In genomic region chr5:116309383-116309801, GRCm38 (mm10) we compare ENCODE assay signal across 8 mouse cellular contexts. TPM values are rescaled to one million over a fixed set of nuclear protein-coding genes. Genes with fewer than 3 reads are reported as not detected.
DNase-seq lines count a peak whose midpoint lies in the region; ATAC-seq lines count a peak whose summit lies in the region.

No protein-coding gene starts in this region.

- 0 out of 2 replicates have a peak overlapping the region, but pooled peaks have one; percentile 12 for H3K27ac ChIP-seq in forebrain, embryonic 15.5 days (replicated peaks)
- no peak overlapping the region for H3K27ac ChIP-seq in forebrain, embryonic 12.5 days
- peak overlapping the region; percentile 61 for H3K27ac ChIP-seq in heart, embryonic 15.5 days
- H3K27ac ChIP-seq in limb, embryonic 10.5 days = peak overlapping the region; percentile 72

- peaks cover 20% of the 10 kb centered on the region for H3K4me1 ChIP-seq in forebrain, embryonic 15.5 days
- H3K4me1 ChIP-seq in forebrain, embryonic 12.5 days = peaks cover 13% of the 10 kb centered on the region
- peaks cover 8% of the 10 kb centered on the region for H3K4me1 ChIP-seq in heart, embryonic 15.5 days (replicated peaks)
- H3K4me1 ChIP-seq in limb, embryonic 10.5 days = peaks cover 23% of the 10 kb centered on the region

- no peak overlapping the region for H3K9ac ChIP-seq in forebrain, embryonic 15.5 days (replicated peaks)
- no peak overlapping the region; the same call in 1 of the 2 replicates for H3K9ac ChIP-seq in forebrain, embryonic 12.5 days
- no peak overlapping the region for H3K9ac ChIP-seq in heart, embryonic 15.5 days

- H3K36me3 ChIP-seq in forebrain, embryonic 15.5 days = no peaks in the 10 kb centered on the region
- H3K36me3 ChIP-seq in forebrain, embryonic 12.5 days (replicated peaks) = no peaks in the 10 kb centered on the region
- H3K36me3 ChIP-seq in heart, embryonic 15.5 days = no peaks in the 10 kb centered on the region
- no peaks in the 10 kb centered on the region for H3K36me3 ChIP-seq in limb, embryonic 10.5 days

- peaks cover 42% of the 10 kb centered on the region for H3K27me3 ChIP-seq in forebrain, embryonic 15.5 days
- H3K27me3 ChIP-seq in forebrain, embryonic 12.5 days = peaks cover 85% of the 10 kb centered on the region
- no peaks in the 10 kb centered on the region for H3K27me3 ChIP-seq in heart, embryonic 15.5 days
- no peaks in the 10 kb centered on the region for H3K27me3 ChIP-seq in limb, embryonic 10.5 days (ENCODE audit: low read depth, poor library complexity, severe bottlenecking)

- WGBS in forebrain, embryonic 15.5 days = 38% methylated on average over 6 of the region's 6 CpGs
- 54% methylated on average over 6 of the region's 6 CpGs for WGBS in forebrain, embryonic 12.5 days
- 14% methylated on average over 6 of the region's 6 CpGs for WGBS in heart, embryonic 15.5 days
- 39% methylated on average over 6 of the region's 6 CpGs for WGBS in limb, embryonic 10.5 days

- H3K9me3 ChIP-seq in forebrain, embryonic 15.5 days = no peaks in the 10 kb centered on the region
- H3K9me3 ChIP-seq in forebrain, embryonic 12.5 days = peaks cover 4% of the 10 kb centered on the region; the same call in 1 of the 2 replicates
- no peaks in the 10 kb centered on the region for H3K9me3 ChIP-seq in heart, embryonic 15.5 days (replicated peaks)
- H3K9me3 ChIP-seq in limb, embryonic 10.5 days (replicated peaks) = no peaks in the 10 kb centered on the region

- no peak overlapping the region for H3K4me3 ChIP-seq in forebrain, embryonic 15.5 days
- no peak overlapping the region for H3K4me3 ChIP-seq in forebrain, embryonic 12.5 days (replicated peaks)
- H3K4me3 ChIP-seq in heart, embryonic 15.5 days = no peak overlapping the region
- H3K4me3 ChIP-seq in limb, embryonic 10.5 days = no peak overlapping the region

- peak; percentile 46 for DNase-seq in Muller cell, postnatal 12 days (ENCODE audit: inconsistent ontology term)
- DNase-seq in limb, embryonic 10.5 days (ENCODE audit: low spot score) = peak; percentile 46
- DNase-seq in layer of hippocampus, adult 18-20 months (ENCODE audit: low spot score in 2 of 2) = no peak
- no peak for DNase-seq in layer of hippocampus, postnatal 25 days (ENCODE audit: extremely low spot score in 1 of 2, low spot score in 1 of 2)

- no peak for ATAC-seq in forebrain, embryonic 15.5 days (replicated peaks)
- no peak for ATAC-seq in forebrain, embryonic 12.5 days (ENCODE audit: low FRiP score)
- ATAC-seq in heart, embryonic 15.5 days (replicated peaks; ENCODE audit: insufficient number of reproducible peaks, insufficient read depth, low FRiP score, low read depth) = peak; percentile 67
- ATAC-seq in inflammation-experienced regulatory T-cells, adult 6 months = no peak

- H3K4me2 ChIP-seq in forebrain, embryonic 15.5 days (replicated peaks) = no peak overlapping the region
- no peak overlapping the region for H3K4me2 ChIP-seq in forebrain, embryonic 12.5 days
- peak overlapping the region; percentile 23 for H3K4me2 ChIP-seq in heart, embryonic 15.5 days

RNA-seq across cellular contexts. Expression of gene Ccdc60, which starts 20.6 kb away (rescaled TPM):
- 0.64 and 1.7 TPM in 2 replicates for polyA plus RNA-seq in forebrain, embryonic 15.5 days (2015; fragmentation: Nextera tagmentation; extraction: Ambion mirVana)
- polyA plus RNA-seq in forebrain, embryonic 12.5 days (2016; fragmentation: Nextera tagmentation; extraction: Ambion mirVana) = 0.62 and 1.2 TPM in 2 replicates
- 0.23 and 0.63 TPM in 2 replicates for polyA plus RNA-seq in heart, embryonic 15.5 days (2015; fragmentation: Nextera tagmentation; extraction: Ambion mirVana)
- polyA plus RNA-seq in limb, embryonic 10.5 days (2016; fragmentation: Nextera tagmentation; extraction: Ambion mirVana) = 0.53 and 1.1 TPM in 2 replicates
- under 1 TPM in 1 of 3 experiments, not detected in 2; 0.12 TPM for polyA plus RNA-seq in inflammation-experienced regulatory T-cells, adult 6 months (2017; shearing (Covaris generic))
- total RNA-seq in layer of hippocampus, adult 18-20 months (2021) = under 1 TPM; 0.25 to 0.36 TPM
- total RNA-seq in layer of hippocampus, postnatal 25 days (2021) = under 1 TPM; 0.23 to 0.25 TPM

Comparison
In these comparisons a context has a peak if more than half of its experiments do, and no peak if none do; other contexts are left out.
1. DNase-seq: peak in Muller cell, postnatal 12 days (single experiment) and limb, embryonic 10.5 days (single experiment); none in layer of hippocampus, adult 18-20 months (0 of 2) and layer of hippocampus, postnatal 25 days (0 of 2).